Mouse (Mus musculus) 3134 (cell line): ENCODE data around the gene Smc3.
"Not testable (repeated sequence)": the region's sequence is repeated elsewhere in the genome, so short reads cannot be mapped to it uniquely, and the experiment has no call there.

Experiments
- DNase-seq: peaks from one replicate; pipeline ENCODE4 v3.0.0-alpha.2; 2011; ENCODE audit warnings: low spot score; ENCODE audit not compliant: insufficient read length; ENCODE audit errors: extremely low read depth

The Smc3 gene

GRCm38 (mm10) chr19:53575296-53576010 is 24.7 kb upstream of the Smc3 start:
- DNase-seq: no peak

DNA sequence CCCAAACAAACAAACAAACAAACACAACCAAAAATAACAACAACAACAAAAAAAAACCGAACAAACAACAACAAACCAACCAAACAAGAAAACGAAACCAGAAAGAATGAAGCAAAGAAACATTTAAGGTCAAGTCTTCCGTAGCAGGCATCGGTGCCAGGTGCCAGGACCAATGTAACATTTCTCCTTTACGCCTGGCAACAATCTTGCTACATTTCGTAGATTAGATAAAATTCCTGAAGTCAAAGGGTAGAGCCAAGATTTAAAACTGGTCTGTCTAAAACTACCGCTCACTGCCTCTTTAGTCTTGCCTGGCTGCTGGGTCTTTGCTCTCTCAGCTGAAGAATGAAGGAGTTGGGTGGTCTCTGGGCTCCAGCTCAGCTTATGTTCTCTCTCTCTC is 24.1 kb upstream of the Smc3 start:
- DNase-seq: no peak

GRCm38 (mm10) chr19:53577025-53577800 is 23.0 kb upstream of the Smc3 start:
- DNase-seq: no peak

DNA sequence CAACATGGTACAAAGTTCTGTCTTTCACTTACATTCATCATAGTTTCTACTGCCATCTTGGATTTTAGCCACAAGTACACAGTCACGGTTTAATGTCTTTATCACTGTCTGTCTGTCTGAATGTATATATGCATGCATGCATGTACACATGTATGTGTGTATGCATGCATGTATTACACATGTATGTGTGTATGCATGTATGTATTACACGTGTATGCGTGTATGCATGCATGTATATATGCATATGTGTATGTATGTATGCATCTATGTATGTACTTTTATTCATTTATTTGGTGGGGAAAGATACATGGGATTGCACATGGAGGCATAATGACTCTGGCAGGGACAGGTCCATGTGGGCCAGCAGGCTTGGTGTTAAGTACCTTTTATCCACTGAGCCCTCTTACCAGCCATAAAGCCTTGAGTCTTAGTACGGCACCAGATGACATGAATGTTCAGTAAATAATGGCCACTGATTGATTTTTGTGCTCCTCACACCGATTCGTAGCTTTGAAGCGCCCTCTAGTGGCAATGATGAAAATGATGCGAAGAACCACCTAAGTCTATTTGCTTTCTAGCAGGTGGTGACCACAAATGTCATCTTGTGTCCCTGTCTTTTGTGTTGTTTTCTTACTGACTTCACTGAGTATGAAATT is 21.5 kb upstream of the Smc3 start:
- DNase-seq: peak; percentile 25

- not testable (repeated sequence) for DNase-seq
Measured at GRCm38 (mm10) chr19:53580271-53580670, 19.9 kb upstream of the Smc3 start.

DNA sequence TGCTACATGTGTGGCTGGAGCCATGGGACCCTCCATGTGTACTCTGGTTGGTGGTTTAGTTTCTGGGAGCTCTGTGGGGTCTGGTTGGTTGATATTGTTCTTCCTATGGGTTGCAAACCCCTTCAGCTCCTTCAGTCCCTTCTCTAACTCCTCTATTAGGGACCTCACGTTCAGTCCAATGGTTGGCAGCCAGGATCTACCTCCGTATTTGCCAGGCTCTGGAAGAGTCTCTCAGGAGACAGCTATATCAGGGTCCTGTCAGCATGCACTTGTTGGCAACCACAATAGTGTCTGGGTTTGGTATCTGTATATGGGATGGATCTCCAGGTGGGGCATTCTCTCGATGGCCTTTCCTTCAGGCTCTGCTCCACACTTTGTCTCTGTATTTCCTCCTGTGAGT is 12.5 kb upstream of the Smc3 start:
- DNase-seq: not testable (repeated sequence)

- DNase-seq: not testable (repeated sequence)
Measured at GRCm38 (mm10) chr19:53588968-53589367, 11.2 kb upstream of the Smc3 start, which contains the start of gene Nutf2-ps1. TSS of gene Nutf2-ps1 (minus strand) at chr19:53589068.

DNA sequence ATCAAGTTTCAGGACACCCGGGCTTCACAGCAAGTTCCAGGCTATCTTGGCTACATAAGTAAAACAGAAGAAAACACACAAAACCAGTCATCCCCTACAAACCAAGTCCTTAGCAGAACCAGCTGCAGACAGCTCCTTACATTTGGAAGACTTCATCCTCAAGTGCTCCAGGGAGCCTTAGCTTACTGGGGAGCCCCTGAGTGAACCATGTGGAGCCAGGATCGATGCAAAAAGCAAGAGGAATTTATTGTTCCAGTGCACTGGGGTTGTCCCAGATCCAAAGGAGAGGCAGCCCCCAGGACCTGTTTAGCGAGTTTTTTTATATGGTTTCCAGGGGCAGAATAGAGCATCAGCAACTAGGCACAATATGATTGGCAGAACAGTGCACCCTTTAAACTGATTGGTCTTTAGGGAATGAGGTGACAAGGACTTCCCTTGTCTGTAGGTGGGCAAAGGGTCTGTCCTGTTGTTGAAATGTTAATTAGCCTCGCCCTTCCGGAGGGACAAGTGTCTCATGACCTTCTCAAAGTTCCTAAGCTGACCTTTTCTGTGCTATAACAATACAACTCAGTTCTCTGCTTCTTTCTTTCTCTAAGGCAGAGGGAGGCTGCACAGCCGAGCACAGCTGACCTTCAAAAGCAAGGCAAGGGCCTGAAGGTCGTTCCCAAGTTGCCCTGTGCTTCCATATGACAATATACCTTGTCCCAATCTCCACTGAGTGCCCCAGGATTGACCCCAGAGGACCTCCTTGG is 3.3 kb upstream of the Smc3 start:
- no peak for DNase-seq

GRCm38 (mm10) chr19:53600549-53601362 is 558 bp downstream of the Smc3 start:
- DNase-seq: peak; percentile 64

DNA sequence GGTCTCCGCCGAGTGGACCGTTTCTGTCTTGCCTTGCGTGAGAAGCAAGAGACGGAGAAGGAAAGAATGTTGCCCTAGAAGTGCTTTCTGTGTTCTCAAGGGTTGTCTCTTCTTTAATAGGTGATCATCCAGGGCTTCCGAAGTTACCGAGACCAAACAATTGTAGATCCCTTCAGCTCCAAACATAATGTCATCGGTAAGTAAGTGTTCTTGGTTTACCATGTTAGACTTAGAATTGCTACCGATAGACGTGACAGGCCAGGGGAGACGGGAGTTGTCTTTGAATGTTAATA is 1.1 kb downstream of the Smc3 start:
- DNase-seq: no peak

DNA sequence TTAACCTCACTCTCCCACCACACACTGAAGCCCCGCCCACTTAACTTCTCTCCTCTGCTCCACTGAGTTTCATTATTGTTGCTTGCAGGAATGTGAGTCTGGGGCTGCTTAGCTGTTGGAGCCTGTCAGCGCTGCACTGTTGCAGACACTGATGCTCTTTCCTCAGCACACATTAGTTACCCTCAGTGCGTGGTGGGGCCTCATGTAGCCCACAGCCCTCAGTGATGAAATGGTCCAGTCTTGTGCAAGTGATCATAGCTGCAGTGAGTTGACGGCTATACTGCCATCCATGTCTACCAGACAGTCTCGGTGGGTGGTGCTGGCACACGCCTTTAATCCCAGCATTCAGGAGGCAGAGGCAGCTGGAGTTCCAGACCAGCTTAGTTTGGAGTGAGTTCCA is 8.7 kb downstream of the Smc3 start:
- DNase-seq: no peak

DNA sequence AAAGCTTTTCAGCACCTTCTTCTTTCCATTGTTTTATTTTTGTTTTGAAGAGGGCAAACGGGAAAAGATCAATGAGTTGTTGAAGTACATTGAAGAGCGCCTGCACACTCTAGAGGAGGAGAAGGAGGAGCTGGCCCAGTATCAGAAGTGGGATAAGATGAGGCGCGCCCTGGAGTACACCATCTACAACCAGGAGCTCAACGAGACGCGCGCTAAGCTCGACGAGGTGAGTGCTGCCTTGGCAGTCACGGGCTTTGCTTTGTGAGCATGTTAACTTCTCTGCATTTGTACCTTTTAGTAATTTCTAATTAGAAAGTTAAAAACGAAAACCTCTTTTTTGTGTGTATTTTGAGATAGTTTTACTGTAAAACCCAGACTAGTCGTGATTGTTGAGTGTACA is 21.5 kb downstream of the Smc3 start:
- no peak for DNase-seq

GRCm38 (mm10) chr19:53638041-53638440 is 37.8 kb downstream of the Smc3 start:
- DNase-seq: no peak

DNA sequence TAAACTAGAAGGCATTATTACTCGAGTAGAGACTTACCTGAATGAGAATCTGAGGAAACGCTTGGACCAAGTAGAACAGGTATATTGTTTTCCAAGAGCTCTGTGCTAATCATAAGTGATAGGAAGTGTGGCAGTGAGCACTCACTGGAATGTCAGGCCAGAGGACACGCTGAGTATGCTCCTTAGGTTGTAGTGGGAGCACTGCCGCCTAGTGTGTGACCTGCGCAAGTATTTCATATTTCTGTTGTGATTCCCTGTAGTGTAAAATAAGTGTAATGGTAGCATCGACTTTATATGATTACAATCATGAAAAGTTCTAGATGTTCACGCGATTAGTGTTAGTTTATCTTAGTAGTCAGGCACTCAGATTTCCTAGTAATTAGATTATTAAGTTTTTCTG is 38.5 kb downstream of the Smc3 start:
- DNase-seq: no peak

DNA sequence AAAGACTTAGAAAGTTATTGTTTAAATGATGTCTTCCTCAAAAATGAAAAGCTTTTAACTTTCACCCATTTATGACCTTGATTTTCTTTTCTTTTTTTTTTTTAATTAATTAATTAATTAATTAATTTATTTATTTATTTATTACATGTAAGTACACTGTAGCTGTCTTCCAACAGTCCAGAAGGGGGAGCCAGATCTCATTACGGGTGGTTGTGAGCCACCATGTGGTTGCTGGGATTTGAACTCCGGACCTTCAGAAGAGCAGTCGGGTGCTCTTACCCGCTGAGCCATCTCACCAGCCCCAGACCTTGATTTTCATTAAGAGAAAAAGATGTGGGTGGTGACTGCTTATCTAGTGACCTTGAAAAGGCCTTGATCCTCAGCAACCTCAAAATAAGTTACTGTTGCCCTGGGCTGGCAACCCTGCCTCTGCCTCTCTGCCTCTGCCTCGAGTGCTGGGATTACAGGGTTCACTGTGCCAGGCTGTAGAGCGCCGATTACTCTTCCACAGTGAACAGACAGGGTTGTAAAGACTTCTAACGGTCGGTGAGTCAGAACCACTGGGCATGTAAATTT is 43.9 kb downstream of the Smc3 start:
- DNase-seq: no peak

DNA sequence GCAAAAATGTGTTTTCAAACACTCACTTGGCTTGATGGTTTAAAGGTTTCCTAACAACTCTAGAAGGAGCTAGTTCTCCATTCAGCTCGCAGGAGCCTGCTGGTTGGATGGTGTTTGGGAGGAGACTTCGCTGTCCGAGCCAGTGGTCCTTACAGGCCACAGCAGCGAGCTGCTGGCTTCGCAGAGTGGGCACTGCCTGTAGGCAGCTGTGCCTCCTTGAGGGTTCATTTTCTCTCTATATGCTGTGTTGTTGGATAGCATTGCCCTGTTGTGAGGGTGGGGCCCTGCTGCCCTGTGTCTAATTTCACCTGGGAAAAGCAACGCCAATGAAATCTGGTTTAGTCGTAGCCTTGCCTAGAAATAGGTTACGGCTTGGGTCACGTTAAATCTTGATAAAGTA is 47.1 kb downstream of the Smc3 start:
- no peak for DNase-seq

DNA sequence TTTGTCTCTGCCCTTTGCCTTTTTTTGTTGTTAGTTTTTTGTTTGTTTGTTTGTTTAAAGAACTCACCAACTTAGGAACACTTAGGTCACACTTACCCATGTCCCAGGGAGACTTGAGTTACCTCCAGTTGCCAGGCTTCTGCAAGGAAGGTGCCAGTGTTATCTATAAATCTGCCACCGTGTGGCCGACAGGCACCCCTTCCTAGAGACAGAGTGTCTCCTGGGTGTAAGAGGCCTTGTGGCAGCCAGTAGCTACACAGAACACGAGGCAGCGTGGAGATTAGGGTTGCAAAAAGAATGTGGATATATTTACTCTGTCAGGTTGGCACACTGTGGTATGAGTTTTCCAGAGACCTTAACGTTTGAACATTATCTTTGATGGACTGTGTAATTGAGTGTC is 47.9 kb downstream of the Smc3 start:
- no peak for DNase-seq

DNA sequence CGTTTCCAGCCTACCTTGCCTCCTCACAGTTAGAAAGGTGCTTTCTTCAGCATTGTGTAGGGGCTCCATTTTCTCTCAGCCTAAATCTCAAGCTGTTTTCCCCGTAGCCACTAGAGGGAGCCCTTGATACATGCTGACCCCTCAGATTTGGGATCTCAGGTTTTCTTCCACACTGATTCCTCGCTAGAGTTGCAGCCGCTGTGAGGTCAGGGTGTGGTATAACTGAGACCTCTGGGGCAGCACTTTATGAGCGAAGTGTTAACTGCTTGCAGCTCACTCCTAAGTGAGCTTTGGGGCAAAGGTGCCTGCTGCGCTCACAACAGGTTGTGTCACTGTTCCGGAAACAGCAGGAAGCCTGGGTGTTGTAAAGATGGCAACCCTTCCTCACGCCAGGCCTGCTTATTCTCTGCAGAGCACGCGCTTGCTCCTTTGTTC is 48.6 kb downstream of the Smc3 start:
- no peak for DNase-seq

DNA sequence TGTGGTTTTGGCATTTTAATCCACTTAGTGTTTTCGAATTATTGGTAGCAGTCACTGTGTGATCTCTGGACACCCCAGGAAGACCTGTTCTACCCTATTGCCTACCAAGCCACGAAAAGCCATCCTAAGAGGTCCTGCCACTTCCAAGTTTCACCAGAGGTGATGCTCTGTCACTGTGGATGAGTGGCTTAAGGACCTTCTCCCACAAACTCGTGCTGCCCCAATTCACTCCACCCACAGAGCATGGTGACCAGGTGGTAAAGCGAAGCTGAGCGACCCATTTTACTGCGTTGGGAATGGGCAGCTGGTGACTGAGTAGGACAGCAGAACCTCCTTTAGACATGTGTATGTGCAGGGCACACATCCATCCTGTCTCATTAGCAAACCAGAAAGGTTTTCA is 49.2 kb downstream of the Smc3 start:
- DNase-seq: no peak

GRCm38 (mm10) chr19:53649802-53650201 is 49.6 kb downstream of the Smc3 start:
- DNase-seq: peak; percentile 56
